Mouse (Mus musculus) liver, postnatal 0 days (tissue): ENCODE measurements around the gene Sin3a. TPM values are rescaled to one million over a fixed set of nuclear protein-coding genes. Genes with fewer than 3 reads are reported as not detected.
A peak's percentile ranks its signal among the peaks of the same experiment; 100 is the strongest.

Source experiments
- ATAC-seq: fragments of 200-750 bp; cut with Nextera tagmentation; 2 replicates; pipeline ENCODE4 v1.8.0; 2017; ENCODE audit warnings: mild to moderate bottlenecking, moderate library complexity
- DNase-seq: peaks from one replicate; pipeline ENCODE4 v3.0.0-alpha.2; 2016
- H3K27ac ChIP-seq: fragments of 300-500 bp; sonication (generic); 2 replicates; pipeline ENCODE4 v1.5.1; 2014; ENCODE audit warnings: antibody characterized with exemption, moderate library complexity, mild to moderate bottlenecking, low read depth
- H3K27me3 ChIP-seq: fragments of 300-500 bp; sonication (generic); 2 replicates; pipeline ENCODE4 v1.6.1; 2014; ENCODE audit warnings: low read length, control low read depth, mixed read lengths; ENCODE audit not compliant: insufficient read depth
- H3K36me3 ChIP-seq: fragments of 300-500 bp; sonication (generic); replicated peaks from 2 replicates; pipeline ENCODE4 v1.6.1; 2014; ENCODE audit warnings: mild to moderate bottlenecking, control low read depth, low read length, moderate library complexity, mixed read lengths; ENCODE audit not compliant: insufficient read depth
- H3K4me1 ChIP-seq: fragments of 300-500 bp; sonication (generic); 2 replicates; pipeline ENCODE4 v1.6.1; 2014; ENCODE audit warnings: antibody characterized with exemption, mild to moderate bottlenecking, control low read depth; ENCODE audit not compliant: insufficient read depth
- H3K4me2 ChIP-seq: fragments of 300-500 bp; sonication (generic); 2 replicates; pipeline ENCODE4 v1.6.1; 2014; ENCODE audit warnings: low read depth, mild to moderate bottlenecking, low read length, moderate library complexity, mixed read lengths
- H3K4me3 ChIP-seq: fragments of 300-500 bp; sonication (generic); 2 replicates; pipeline ENCODE4 v1.5.1; 2014; ENCODE audit warnings: low read depth, low read length
- H3K9ac ChIP-seq: fragments of 300-500 bp; sonication (generic); replicated peaks from 2 replicates; pipeline ENCODE4 v1.6.1; 2014; ENCODE audit warnings: mild to moderate bottlenecking, moderate library complexity
- H3K9me3 ChIP-seq: fragments of 300-500 bp; sonication (generic); 2 replicates; pipeline ENCODE4 v1.6.1; 2016; ENCODE audit warnings: mild to moderate bottlenecking, control low read depth, low read length, mixed read lengths
- CTCF ChIP-seq: sonication (generic); IDR thresholded peaks from 2 replicates; pipeline ENCODE4 v1.5.1; 2016; ENCODE audit warnings: antibody characterized with exemption, low read depth
- EP300 ChIP-seq: IDR thresholded peaks from 2 replicates; pipeline ENCODE4 v1.6.1; 2016; ENCODE audit warnings: antibody characterized with exemption, low read depth, mild to moderate bottlenecking
- WGBS: fragments of 180-500 bp; shearing (Covaris S2); extraction: QIAGEN DNeasy Blood & Tissue Kit; methylation state at CpG from one replicate; pipeline ENCODE4 v1.1.7; 2014; ENCODE audit not compliant: insufficient replicate concordance; 5-methylcytosine and 5-hydroxymethylcytosine counted together
- polyA plus RNA-seq: library from polyadenylated mRNA; unstranded; fragments of >200 nt; fragmentation: Nextera tagmentation; extraction: Ambion mirVana; gene quantifications from 2 replicates; pipeline ENCODE4 v1.2.1, GENCODE M21; 2015

The Sin3a gene
- polyA plus RNA-seq, 1 experiment from 2014 or later = 6.6 TPM

DNA sequence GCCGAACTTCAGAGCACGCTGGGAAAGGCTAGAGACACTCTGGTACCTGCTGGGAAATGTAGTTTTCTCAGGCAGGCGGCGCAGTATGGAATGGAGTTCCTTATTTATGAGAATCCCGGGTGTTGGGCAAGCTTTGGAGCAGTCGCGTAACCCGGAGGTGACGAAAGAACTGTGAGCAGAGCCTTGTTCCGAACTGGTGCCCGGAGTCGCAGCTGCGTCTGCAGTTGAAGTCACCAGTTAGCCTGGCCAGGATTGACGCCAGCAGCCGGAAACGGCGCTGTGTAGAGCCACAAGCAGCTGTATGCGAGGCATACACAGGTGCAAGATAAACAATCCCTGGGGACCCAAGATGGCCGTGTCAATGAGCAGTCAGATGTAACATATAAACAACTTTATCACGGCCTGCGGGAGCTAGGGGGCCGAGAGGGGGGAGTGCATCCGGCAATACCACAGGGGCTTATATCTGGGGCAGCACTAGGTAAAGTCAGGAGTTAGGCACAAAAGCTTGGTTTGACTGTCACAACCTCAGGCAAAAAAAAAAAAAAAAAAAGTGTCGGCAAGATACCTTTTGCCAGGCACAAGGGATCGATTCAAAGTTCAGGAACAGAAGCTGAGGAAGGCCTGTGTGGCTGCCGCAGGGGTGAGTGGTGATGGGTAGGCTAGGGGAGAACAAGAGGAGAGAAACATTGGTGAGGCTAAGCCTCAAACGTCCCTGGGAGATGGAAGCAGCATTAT lies 76.5 kb downstream of the Sin3a start, which contains the start of gene Neil1:
Gene Neil1 (minus strand): TSS at position 162 of the 735 bp plus-strand sequence.
- Histone ChIP-seq H3K27ac (peak within 1 kb of the TSS; percentile 85), H3K27me3 (no peaks in the 10 kb centered on the region), H3K4me3 (peak within 1 kb of the TSS; percentile 51), H3K4me1 (peaks cover 10% of the 10 kb centered on the region), H3K9ac (peak within 1 kb of the TSS; percentile 67), H3K9me3 (no peaks in the 10 kb centered on the region), H3K4me2 (peak within 1 kb of the TSS; percentile 85), H3K36me3 (peaks cover under 1% of the 10 kb centered on the region; the same call in 1 of the 2 replicates)
- DNase-seq = peak; percentile 89
- TF ChIP-seq EP300 (peak; percentile 47; the same call in 1 of the 2 replicates), CTCF (peak; percentile 33)
- WGBS = 1% methylated on average over 27 of the region's 27 CpGs
- ATAC-seq = peak; percentile 95

DNA sequence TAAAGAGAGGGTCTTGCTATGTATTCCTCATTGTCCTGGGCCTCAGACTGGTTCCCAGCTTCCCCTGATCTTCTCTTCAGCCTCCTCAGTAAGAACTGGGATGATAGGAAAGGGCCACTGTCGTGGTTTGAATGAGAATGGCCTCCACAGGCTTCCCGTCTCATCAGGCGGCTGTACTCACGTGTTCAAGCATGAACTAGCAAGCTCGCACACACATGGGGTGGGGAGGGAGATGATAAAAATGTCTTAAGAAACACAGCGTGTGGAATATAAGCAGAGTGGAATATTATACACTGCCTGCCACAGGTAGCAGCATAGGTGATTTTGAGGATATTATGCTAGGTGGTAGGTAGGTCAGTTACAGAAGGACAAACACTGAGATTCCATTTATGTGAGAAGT lies 77.2 kb downstream of the Sin3a start:
- WGBS = 65% methylated on average over 6 of the region's 6 CpGs
- no peak for DNase-seq
- H3K9ac ChIP-seq = peak overlapping the region; percentile 67

DNA sequence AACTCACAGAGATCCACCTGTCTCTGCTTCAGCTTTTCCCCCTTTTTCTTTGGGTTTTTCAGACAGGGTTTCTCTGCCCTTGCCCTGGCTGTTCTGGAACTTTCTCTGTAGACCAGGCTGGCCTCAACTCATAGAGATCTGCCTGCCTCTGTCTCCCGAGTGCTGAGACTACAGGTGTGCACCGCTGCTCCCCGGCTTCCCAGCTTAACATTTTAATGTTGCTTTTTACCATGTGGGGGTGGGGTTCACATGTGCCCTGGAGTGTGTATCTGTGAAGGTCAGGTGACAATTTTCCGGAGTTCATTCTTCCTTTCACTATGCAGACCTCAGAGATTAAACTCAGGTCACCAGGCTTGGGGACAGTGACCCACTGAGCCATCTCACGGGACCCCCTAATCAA lies 78.4 kb downstream of the Sin3a start:
- no peak overlapping the region for H3K9ac ChIP-seq
- WGBS = 80% methylated on average over 5 of the region's 5 CpGs
- H3K9me3 ChIP-seq = no peaks in the 10 kb centered on the region
- no peak overlapping the region for H3K27ac ChIP-seq
- DNase-seq = no peak
- peaks cover 10% of the 10 kb centered on the region for H3K4me1 ChIP-seq
- no peak overlapping the region for H3K4me3 ChIP-seq
- H3K27me3 ChIP-seq = no peaks in the 10 kb centered on the region
- ATAC-seq = no peak
- peaks cover 3% of the 10 kb centered on the region; the same call in 1 of the 2 replicates for H3K36me3 ChIP-seq
- H3K4me2 ChIP-seq = no peak overlapping the region
- TF ChIP-seq CTCF = no peak

More for the DNA sequence above, 77.2 kb downstream of the Sin3a start:
- no peaks in the 10 kb centered on the region for H3K27me3 ChIP-seq
- TF ChIP-seq EP300 (no peak), CTCF (no peak)
- no peak for ATAC-seq
- H3K9me3 ChIP-seq = no peaks in the 10 kb centered on the region
- peak overlapping the region; percentile 85 for H3K4me2 ChIP-seq
- no peaks in the 10 kb centered on the region; the same call in 1 of the 2 replicates for H3K36me3 ChIP-seq
- H3K27ac ChIP-seq = peak overlapping the region; percentile 85
- peaks cover 10% of the 10 kb centered on the region for H3K4me1 ChIP-seq
- H3K4me3 ChIP-seq = peak overlapping the region; percentile 51

DNA sequence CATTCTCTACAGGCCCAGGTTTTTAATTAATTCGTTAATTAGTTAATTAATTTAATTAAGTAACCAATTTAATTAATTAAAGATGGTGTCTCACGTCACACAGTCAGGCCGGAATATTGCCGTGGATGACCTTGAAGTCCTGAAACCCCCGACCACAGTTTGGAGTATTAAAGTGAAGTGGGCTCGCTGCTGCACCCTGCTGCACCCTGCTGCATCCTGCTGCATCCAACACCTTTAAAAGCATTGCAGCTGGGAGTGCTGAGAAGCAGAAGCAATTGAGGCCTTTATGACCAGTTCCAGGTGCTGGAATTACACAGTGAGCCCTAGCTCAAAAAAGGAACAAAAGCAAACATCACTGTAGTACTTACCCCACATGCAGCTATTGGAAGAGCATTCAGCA lies 80.5 kb downstream of the Sin3a start:
- Histone ChIP-seq H3K9ac (no peak overlapping the region), H3K36me3 (peaks cover 8% of the 10 kb centered on the region; the same call in 1 of the 2 replicates), H3K4me2 (no peak overlapping the region), H3K27ac (no peak overlapping the region), H3K4me3 (no peak overlapping the region), H3K4me1 (peaks cover 11% of the 10 kb centered on the region), H3K27me3 (no peaks in the 10 kb centered on the region), H3K9me3 (no peaks in the 10 kb centered on the region)
- DNase-seq = no peak
- 54% methylated on average over 6 of the region's 6 CpGs for WGBS
- no peak for ATAC-seq
- TF ChIP-seq CTCF (no peak), EP300 (no peak)

DNA sequence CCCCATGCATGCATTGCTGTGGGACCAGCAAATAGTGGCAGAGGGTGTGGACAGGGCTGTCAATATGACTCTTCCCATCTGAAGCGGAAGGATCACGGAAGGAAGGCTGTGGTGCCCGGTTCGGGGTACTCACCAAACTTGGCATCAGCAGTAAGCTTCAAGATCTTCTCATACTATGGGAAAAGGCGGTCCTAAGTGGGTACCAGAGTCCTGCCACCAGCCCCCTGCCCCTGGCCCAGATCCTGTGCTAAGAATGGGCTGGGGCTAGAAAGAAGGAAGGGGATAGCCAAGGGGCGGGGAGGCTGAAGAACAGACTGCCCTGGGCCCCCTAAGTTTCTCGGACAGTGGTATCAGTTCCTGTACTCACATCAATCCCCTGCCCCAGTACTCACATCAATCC lies 84.5 kb downstream of the Sin3a start:
- no peak for DNase-seq
- no peak overlapping the region for H3K27ac ChIP-seq
- no peak overlapping the region for H3K4me2 ChIP-seq
- H3K4me1 ChIP-seq = peaks cover 14% of the 10 kb centered on the region
- ATAC-seq = no peak
- no peak overlapping the region for H3K4me3 ChIP-seq
- no peak overlapping the region for H3K9ac ChIP-seq
- 93% methylated on average over 7 of the region's 7 CpGs for WGBS
- H3K9me3 ChIP-seq = no peaks in the 10 kb centered on the region
- peaks cover 8% of the 10 kb centered on the region; the same call in 1 of the 2 replicates for H3K36me3 ChIP-seq
- no peak for TF ChIP-seq CTCF
- H3K27me3 ChIP-seq = no peaks in the 10 kb centered on the region

DNA sequence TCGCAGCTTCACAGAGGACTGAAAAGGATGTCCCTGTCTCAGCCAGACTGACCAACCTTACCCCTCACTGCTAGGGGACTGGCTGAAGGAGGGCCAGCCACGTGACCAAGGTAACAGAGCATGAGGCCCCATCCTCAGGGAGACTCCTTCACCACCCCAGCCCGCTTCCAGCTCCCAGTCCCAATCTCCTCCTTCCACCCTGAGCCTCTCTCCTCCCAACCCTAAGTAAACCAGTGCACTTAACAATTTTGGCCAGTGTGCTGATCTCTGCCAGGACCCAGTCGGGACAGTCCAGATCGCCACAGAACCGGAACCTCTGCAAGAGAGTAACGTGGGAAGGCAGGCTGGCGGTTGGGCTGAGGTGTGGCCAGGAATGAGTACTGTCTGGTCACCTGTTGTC lies 85.0 kb downstream of the Sin3a start:
- Histone ChIP-seq H3K4me3 (no peak overlapping the region), H3K36me3 (peaks cover 8% of the 10 kb centered on the region; the same call in 1 of the 2 replicates), H3K4me1 (peaks cover 14% of the 10 kb centered on the region), H3K9me3 (no peaks in the 10 kb centered on the region), H3K9ac (no peak overlapping the region), H3K27me3 (no peaks in the 10 kb centered on the region), H3K4me2 (no peak overlapping the region), H3K27ac (no peak overlapping the region)
- ATAC-seq (no peak), DNase-seq (no peak)
- TF ChIP-seq EP300 = no peak
- TF ChIP-seq CTCF = no peak
- 87% methylated on average over 8 of the region's 8 CpGs for WGBS
